Mouse (Mus musculus) erythroblast, embryonic 14.5 days (primary cell): ENCODE data around the gene Wdr53. TPM values are rescaled to one million over a fixed set of nuclear protein-coding genes. Genes with fewer than 3 reads are reported as not detected.
"Not testable (repeated sequence)": the region's sequence is repeated elsewhere in the genome, so short reads cannot be mapped to it uniquely, and the experiment has no call there.

Experiments
- H3K27me3 ChIP-seq: 2 replicates; pipeline ENCODE4 v1.6.1; 2012; ENCODE audit warnings: inconsistent platforms; ENCODE audit not compliant: control insufficient read depth
- H3K36me3 ChIP-seq: 2 replicates; pipeline ENCODE4 v1.6.1; 2012; ENCODE audit warnings: mild to moderate bottlenecking, inconsistent platforms; ENCODE audit not compliant: control insufficient read depth
- H3K4me1 ChIP-seq: 2 replicates; pipeline ENCODE4 v1.6.1; 2012; ENCODE audit warnings: inconsistent platforms; ENCODE audit not compliant: control insufficient read depth
- H3K4me3 ChIP-seq: replicated peaks from 2 replicates; pipeline ENCODE3; 2012; ENCODE audit warnings: moderate library complexity, mild to moderate bottlenecking, inconsistent platforms
- H3K9me3 ChIP-seq: 2 replicates; pipeline ENCODE4 v1.6.1; 2012; ENCODE audit warnings: low read length, inconsistent platforms, mixed read lengths; ENCODE audit not compliant: control insufficient read depth
- GATA1 ChIP-seq: IDR thresholded peaks from 2 replicates; pipeline ENCODE4 v1.6.1; 2012; ENCODE audit warnings: low read length, inconsistent platforms, mixed read lengths
- TAL1 ChIP-seq: IDR thresholded peaks from 3 replicates; pipeline ENCODE4 v1.6.1; 2012; ENCODE audit warnings: low read length, inconsistent platforms, mixed read lengths
- polyA plus RNA-seq: library from polyadenylated mRNA; stranded (reverse); fragments of >175 nt; gene quantifications from 2 replicates; pipeline ENCODE4 v1.2.3, GENCODE M21; 2012

The Wdr53 gene
- polyA plus RNA-seq, 1 experiment: 2.4 TPM

- Histone ChIP-seq H3K4me3 (peak within 1 kb of the TSS; percentile 98), H3K36me3 (peaks cover 37% of the 10 kb centered on the region), H3K9me3 (peaks cover 7% of the 10 kb centered on the region), H3K27me3 (no peaks in the 10 kb centered on the region), H3K4me1 (peaks cover 50% of the 10 kb centered on the region)
- TF ChIP-seq TAL1: no peak
- no peak for TF ChIP-seq GATA1
Measured at GRCm38 (mm10) chr16:32277308-32278256, 30.6 kb downstream of the Wdr53 start, which contains the start of gene Rnf168. TSS of gene Rnf168 (plus strand) at chr16:32277459.

- TF ChIP-seq TAL1 (no peak), GATA1 (no peak)
- H3K36me3 ChIP-seq: peaks cover 45% of the 10 kb centered on the region
- peaks cover 55% of the 10 kb centered on the region for H3K4me1 ChIP-seq
Measured at GRCm38 (mm10) chr16:32278396-32278795, 31.4 kb downstream of the Wdr53 start.

GRCm38 (mm10) chr16:32280211-32280610 lies 33.2 kb downstream of the Wdr53 start:
- TF ChIP-seq GATA1: no peak
- TF ChIP-seq TAL1: no peak
- Histone ChIP-seq H3K36me3 (peaks cover 63% of the 10 kb centered on the region), H3K4me1 (peaks cover 66% of the 10 kb centered on the region), H3K9me3 (peaks cover 7% of the 10 kb centered on the region), H3K27me3 (no peaks in the 10 kb centered on the region), H3K4me3 (peak overlapping the region; percentile 98)

More at GRCm38 (mm10) chr16:32278396-32278795, 31.4 kb downstream of the Wdr53 start:
- Histone ChIP-seq H3K27me3 (no peaks in the 10 kb centered on the region), H3K4me3 (peak overlapping the region; percentile 98), H3K9me3 (peaks cover 7% of the 10 kb centered on the region)

DNA sequence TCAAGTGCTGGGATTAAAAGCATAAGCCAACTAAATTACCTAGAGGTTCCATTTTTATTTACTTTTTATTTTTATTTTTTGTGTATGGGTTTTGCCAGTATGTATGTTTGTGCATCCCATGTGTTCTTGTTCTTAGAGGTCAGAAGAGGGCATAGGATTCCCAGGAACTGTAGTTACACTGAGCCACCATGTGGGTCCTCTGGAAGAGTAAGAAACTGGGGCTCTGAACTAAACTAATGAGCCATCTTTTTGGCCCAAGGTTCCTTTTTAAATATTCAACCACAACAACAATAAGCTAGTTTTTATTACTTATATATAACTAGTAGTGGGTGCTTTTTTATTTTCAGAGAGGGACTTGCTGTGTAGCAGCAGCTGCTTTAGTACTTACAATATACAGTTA lies 35.6 kb downstream of the Wdr53 start:
- peaks cover 7% of the 10 kb centered on the region for H3K9me3 ChIP-seq
- peaks cover 51% of the 10 kb centered on the region for H3K4me1 ChIP-seq
- no peak for TF ChIP-seq TAL1
- no peak for TF ChIP-seq GATA1
- H3K36me3 ChIP-seq: peaks cover 87% of the 10 kb centered on the region
- H3K4me3 ChIP-seq: no peak overlapping the region
- no peaks in the 10 kb centered on the region for H3K27me3 ChIP-seq

- no peaks in the 10 kb centered on the region for H3K27me3 ChIP-seq
- no peak for TF ChIP-seq GATA1
- TF ChIP-seq TAL1: no peak
- no peaks in the 10 kb centered on the region for H3K4me1 ChIP-seq
- peaks cover 4% of the 10 kb centered on the region; the same call in 1 of the 2 replicates for H3K9me3 ChIP-seq
- H3K36me3 ChIP-seq: peaks cover 63% of the 10 kb centered on the region
- no peak overlapping the region for H3K4me3 ChIP-seq
Measured at GRCm38 (mm10) chr16:32291821-32292220, 44.8 kb downstream of the Wdr53 start.

DNA sequence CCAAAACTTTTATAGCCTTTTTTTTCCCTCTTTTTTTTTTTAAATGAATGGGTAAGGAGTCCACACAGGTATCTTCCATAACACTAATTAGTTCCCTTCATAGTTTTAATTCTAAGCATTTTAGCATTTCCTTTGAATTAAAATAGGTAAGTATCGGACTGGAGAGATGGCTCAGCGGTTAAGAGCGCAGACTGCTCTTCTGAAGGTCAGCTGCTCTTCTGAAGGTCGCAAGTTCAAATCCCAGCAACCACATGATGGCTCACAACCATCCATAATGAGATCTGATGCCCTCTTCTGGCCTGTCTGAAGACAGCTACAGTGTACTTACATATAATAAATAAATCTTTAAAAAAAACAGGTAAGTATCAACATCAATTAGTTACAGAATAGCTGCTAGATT lies 52.6 kb downstream of the Wdr53 start:
- not testable (repeated sequence) for H3K4me1 ChIP-seq, H3K27me3 ChIP-seq, H3K9me3 ChIP-seq, H3K4me3 ChIP-seq
- H3K36me3 ChIP-seq: peaks cover 76% of the 10 kb centered on the region

DNA sequence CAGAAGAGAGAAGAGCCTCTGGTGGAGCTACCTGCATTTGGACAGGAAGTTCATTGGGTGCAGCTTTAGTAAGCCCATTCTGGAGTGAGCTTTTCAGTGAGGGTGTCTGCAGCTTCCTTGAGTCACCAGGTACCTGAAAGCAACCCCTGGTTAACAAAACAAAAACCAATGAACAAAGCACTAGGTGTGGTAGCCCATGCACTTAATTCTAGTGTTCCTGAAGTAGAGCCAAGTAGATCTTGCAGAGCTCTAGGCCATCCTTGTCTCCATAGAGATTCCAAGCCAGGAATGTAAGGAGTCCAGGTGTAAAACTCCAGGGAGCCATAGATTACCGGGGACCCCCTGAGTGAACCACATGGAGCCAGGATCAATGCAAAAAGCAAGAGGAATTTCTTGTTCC lies 56.0 kb downstream of the Wdr53 start:
- Histone ChIP-seq H3K4me3 (no peak overlapping the region), H3K4me1 (peaks cover 5% of the 10 kb centered on the region), H3K27me3 (no peaks in the 10 kb centered on the region), H3K9me3 (no peaks in the 10 kb centered on the region), H3K36me3 (peaks cover 51% of the 10 kb centered on the region)
- TF ChIP-seq TAL1 (no peak), GATA1 (no peak)

GRCm38 (mm10) chr16:32303886-32304285 lies 56.9 kb downstream of the Wdr53 start:
- H3K4me3 ChIP-seq: no peak overlapping the region
- TF ChIP-seq GATA1: no peak
- TF ChIP-seq TAL1: no peak
- H3K9me3 ChIP-seq: no peaks in the 10 kb centered on the region
- no peaks in the 10 kb centered on the region for H3K27me3 ChIP-seq
- peaks cover 5% of the 10 kb centered on the region for H3K4me1 ChIP-seq
- H3K36me3 ChIP-seq: peaks cover 43% of the 10 kb centered on the region

Other genes starting within 250 kb of the Wdr53 start
- 0.06 and 0.07 TPM in 2 replicates for gene Senp5, start 243.9 kb upstream of the Wdr53 start, polyA plus RNA-seq
- 0.41 and 0.52 TPM in 2 replicates for gene Pak2, start 167.9 kb upstream of the Wdr53 start, polyA plus RNA-seq
- gene Pigx, start 147.5 kb upstream of the Wdr53 start, polyA plus RNA-seq: 0.18 and 0.22 TPM in 2 replicates
- gene Cep19, start 147.4 kb upstream of the Wdr53 start, polyA plus RNA-seq: 0.02 and 0.11 TPM in 2 replicates
- 0.17 and 0.60 TPM in 2 replicates for gene Nrros, start 81.6 kb upstream of the Wdr53 start, polyA plus RNA-seq
- not detected in 2 replicates for gene Bex6, start 67.4 kb upstream of the Wdr53 start, polyA plus RNA-seq
- 0.35 and 0.37 TPM in 2 replicates for gene Fbxo45, start 69 bp upstream of the Wdr53 start, polyA plus RNA-seq
- not detected in 2 replicates for gene Smco1, start 24.2 kb downstream of the Wdr53 start, polyA plus RNA-seq
- 0.71 and 0.79 TPM in 2 replicates for gene Rnf168, start 30.2 kb downstream of the Wdr53 start, polyA plus RNA-seq
- gene Ubxn7, start 85.0 kb downstream of the Wdr53 start, polyA plus RNA-seq: 0.14 and 0.39 TPM in 2 replicates
- not detected in 2 replicates for gene Tm4sf19, start 153.3 kb downstream of the Wdr53 start, polyA plus RNA-seq
- 0.05 TPM in 1 of 2 replicates, not detected in the other for gene Tctex1d2, start 172.5 kb downstream of the Wdr53 start, polyA plus RNA-seq
- gene Pcyt1a, start 183.7 kb downstream of the Wdr53 start, polyA plus RNA-seq: 3.9 and 6.2 TPM in 2 replicates
- gene Slc51a, start 240.7 kb downstream of the Wdr53 start, polyA plus RNA-seq: not detected in 2 replicates
- not detected in 2 replicates for gene Zdhhc19, start 249.0 kb downstream of the Wdr53 start, polyA plus RNA-seq